Mouse (Mus musculus) spleen, adult 2 months (tissue): ENCODE data around the gene Nxph3. TPM values are rescaled to one million over a fixed set of nuclear protein-coding genes. Genes with fewer than 3 reads are reported as not detected.

Experiments
- DNase-seq, 2 experiments: peaks; one replicate each; pipeline versions ENCODE4 v3.0.0 to v3.0.0-alpha.2; 2012 to 2021; ENCODE audit warnings: low spot score in 2 of 2, low read depth in 1 of 2
- H3K27ac ChIP-seq: fragments of 200-500 bp; 2 replicates; pipeline ENCODE4 v1.5.1; 2012; ENCODE audit warnings: low read length, inconsistent platforms; ENCODE audit not compliant: insufficient read depth
- H3K27me3 ChIP-seq: fragments of 200-500 bp; 2 replicates; pipeline ENCODE4 v1.6.1; 2012; ENCODE audit warnings: mild to moderate bottlenecking, moderate library complexity, low read length, inconsistent platforms; ENCODE audit not compliant: control insufficient read depth, insufficient read depth
- H3K36me3 ChIP-seq: fragments of 200-500 bp; 2 replicates; pipeline ENCODE4 v1.6.1; 2012; ENCODE audit warnings: mild to moderate bottlenecking, low read length, inconsistent platforms; ENCODE audit not compliant: control insufficient read depth, insufficient read depth
- H3K4me1 ChIP-seq: fragments of 200-500 bp; 2 replicates; pipeline ENCODE4 v1.6.1; 2011; ENCODE audit warnings: inconsistent platforms; ENCODE audit not compliant: control insufficient read depth, insufficient read depth, insufficient read length
- H3K4me3 ChIP-seq: fragments of 200-500 bp; 2 replicates; pipeline ENCODE4 v1.5.1; 2011; ENCODE audit warnings: mild to moderate bottlenecking, inconsistent platforms; ENCODE audit not compliant: insufficient read depth, insufficient read length; ENCODE audit errors: extremely low read depth
- CTCF ChIP-seq: fragments of 200-500 bp; IDR thresholded peaks from 2 replicates; pipeline ENCODE4 v1.5.1; 2011; ENCODE audit warnings: mild to moderate bottlenecking, inconsistent platforms; ENCODE audit not compliant: insufficient read depth, insufficient read length, insufficient replicate concordance; ENCODE audit errors: extremely low read depth
- POLR2A ChIP-seq: fragments of 200-500 bp; IDR thresholded peaks from 2 replicates; pipeline ENCODE4 v1.6.1; 2011; ENCODE audit warnings: low read depth, low read length, inconsistent platforms
- WGBS: fragments of 180-500 bp; shearing (Covaris S2); methylation state at CpG from one replicate; pipeline ENCODE4 v1.1.7; 2018; 5-methylcytosine and 5-hydroxymethylcytosine counted together
- polyA plus RNA-seq: library from polyadenylated mRNA; depleted of rRNA; stranded (reverse); fragments of >200 nt; gene quantifications from 2 replicates; pipeline ENCODE4 v1.2.3, GENCODE M21; 2012; rRNA removed

Gene Nxph3
- polyA plus RNA-seq = 0.27 and 0.54 TPM in 2 replicates

DNA sequence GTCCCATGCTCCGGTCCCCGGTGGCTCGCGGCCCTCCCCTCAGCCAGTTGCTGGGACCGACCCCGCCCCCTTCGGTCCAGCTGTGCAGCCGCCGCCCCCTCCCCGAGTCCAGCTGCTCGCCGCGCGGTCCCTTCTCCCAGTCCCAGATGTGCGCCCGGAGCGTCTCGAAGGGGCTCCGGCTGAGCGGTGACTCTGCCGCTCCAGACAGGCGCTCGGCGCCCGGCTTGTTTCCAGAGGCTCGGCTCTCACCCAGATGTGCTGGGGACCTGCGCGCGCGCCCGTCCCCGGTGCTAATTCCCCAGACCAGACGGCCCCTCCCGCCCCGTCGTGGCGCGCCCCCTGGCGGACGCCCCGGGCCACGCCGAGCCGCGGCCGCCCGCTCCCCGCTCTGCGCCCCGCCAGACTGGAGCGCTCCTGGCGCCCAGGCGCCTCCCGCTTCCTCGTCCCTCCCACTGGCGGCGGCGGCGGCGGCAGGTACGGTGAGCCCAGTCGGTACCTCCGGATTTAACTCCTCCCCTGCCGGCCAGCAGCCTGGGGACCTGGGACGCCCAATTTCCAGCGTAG, at the start of gene Nxph3:
Gene Nxph3 (minus strand): TSS at position 273 of the 564 bp plus-strand sequence.
- peak within 1 kb of the TSS; percentile 28; the same call in 1 of the 2 replicates for H3K4me3 ChIP-seq
- DNase-seq = peak in 1 of 2 experiments; percentile 16
- 2% methylated on average over 56 of the region's 66 CpGs for WGBS
- TF ChIP-seq POLR2A = no peak
- TF ChIP-seq CTCF = peak; percentile 40; the same call in 1 of the 2 replicates
- H3K27ac ChIP-seq = no peak within 1 kb of the TSS
- peaks cover 11% of the 10 kb centered on the region for H3K4me1 ChIP-seq
- H3K36me3 ChIP-seq = no peaks in the 10 kb centered on the region
- H3K27me3 ChIP-seq = peaks cover 22% of the 10 kb centered on the region

DNA sequence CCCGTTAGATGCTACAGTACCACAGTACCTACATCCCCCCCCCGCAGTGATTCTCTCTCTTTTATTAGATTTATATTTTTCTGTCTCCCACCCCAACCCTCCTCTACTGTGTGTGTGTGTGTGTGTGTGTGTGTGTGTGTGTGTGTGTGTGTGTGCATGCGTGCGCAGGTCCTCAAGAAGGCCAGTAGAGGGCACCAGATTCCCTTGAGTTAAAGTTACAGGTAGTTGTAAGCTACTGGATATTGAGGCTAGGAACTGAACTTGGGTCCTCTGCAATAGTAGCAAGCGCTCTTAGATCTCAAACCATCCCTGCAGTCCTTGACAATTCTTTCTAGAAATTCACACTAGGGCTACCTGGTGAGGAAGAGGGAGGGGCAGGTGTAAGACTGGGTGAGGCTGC, 49.5 kb upstream of the Nxph3 start:
- DNase-seq = no peak
- no peak overlapping the region for H3K4me3 ChIP-seq
- 93% methylated on average over 5 of the region's 5 CpGs for WGBS
- H3K4me1 ChIP-seq = no peaks in the 10 kb centered on the region
- no peak for TF ChIP-seq CTCF
- TF ChIP-seq POLR2A = no peak
- H3K27ac ChIP-seq = no peak overlapping the region
- H3K27me3 ChIP-seq = no peaks in the 10 kb centered on the region
- no peaks in the 10 kb centered on the region for H3K36me3 ChIP-seq

DNA sequence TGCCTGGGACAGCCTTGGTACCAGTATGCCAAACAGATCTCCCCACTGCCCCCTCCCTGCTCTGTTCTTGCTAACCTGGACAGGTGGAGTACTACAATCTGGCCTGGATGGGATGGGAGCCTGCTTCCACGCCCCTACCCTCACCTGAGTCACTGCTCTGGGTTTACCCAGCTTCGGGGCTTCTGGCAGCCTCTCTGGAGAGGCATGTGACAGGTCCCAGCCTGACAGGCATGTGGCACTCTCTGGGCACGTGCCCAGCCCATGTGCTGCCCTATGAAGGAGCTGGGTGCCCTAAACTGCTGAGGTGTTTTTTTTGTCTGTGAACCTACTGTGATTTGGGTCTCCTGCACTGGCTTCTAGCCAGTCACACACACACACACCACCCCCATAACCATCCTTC, 46.4 kb upstream of the Nxph3 start:
- Histone ChIP-seq H3K4me1 (no peaks in the 10 kb centered on the region), H3K27ac (no peak overlapping the region), H3K27me3 (no peaks in the 10 kb centered on the region), H3K36me3 (no peaks in the 10 kb centered on the region), H3K4me3 (no peak overlapping the region)
- no peak for TF ChIP-seq CTCF
- no peak for TF ChIP-seq POLR2A
- DNase-seq = no peak
- 51% methylated on average over 3 of the region's 3 CpGs for WGBS

DNA sequence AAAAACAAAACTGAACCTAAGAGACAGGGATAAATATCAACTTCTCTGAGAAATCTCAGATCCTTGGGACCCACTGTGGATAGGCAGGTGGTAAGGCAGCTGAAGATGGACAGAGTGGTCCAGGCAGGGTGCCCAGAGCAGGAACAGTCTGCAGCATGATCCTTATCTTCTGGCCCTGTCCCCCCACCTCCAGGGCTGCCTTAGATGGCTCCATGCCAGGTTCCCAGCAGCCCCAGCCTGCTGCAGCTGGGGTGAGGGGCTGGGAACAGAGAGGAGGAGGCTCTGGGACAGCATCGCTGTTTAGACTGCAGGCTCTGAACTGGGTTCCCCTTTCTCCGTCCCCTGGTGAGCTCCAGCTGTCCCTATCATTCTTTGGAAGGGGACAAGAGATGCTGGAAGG, 45.4 kb upstream of the Nxph3 start:
- Histone ChIP-seq H3K4me3 (no peak overlapping the region), H3K36me3 (no peaks in the 10 kb centered on the region), H3K4me1 (no peaks in the 10 kb centered on the region), H3K27ac (no peak overlapping the region), H3K27me3 (no peaks in the 10 kb centered on the region)
- DNase-seq = no peak
- TF ChIP-seq CTCF (no peak), POLR2A (no peak)
- 83% methylated on average over 2 of the region's 2 CpGs for WGBS

DNA sequence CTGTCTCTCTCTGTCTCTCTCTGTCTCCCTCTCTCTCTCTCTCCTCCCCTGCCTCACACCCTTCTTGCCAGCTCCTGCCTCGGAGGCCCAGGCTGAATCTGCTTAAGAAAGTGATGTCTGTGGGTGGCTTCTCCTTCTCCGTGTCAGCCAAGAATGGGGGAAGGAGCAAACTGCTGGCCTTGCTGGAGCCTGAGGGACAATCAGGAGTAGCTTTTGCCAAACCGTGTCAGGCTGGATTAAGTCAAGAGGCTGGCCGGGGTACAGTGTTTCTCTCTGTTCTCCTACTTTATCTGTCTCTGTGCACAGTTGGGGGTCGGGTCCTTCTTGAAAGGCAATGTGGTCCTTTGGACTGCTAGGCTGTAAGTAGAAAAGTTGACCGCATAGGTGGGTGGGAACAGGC, 43.3 kb upstream of the Nxph3 start:
- H3K4me1 ChIP-seq = no peaks in the 10 kb centered on the region
- DNase-seq = no peak
- H3K27ac ChIP-seq = no peak overlapping the region
- WGBS = 73% methylated on average over 6 of the region's 6 CpGs
- H3K36me3 ChIP-seq = no peaks in the 10 kb centered on the region
- H3K27me3 ChIP-seq = no peaks in the 10 kb centered on the region
- no peak overlapping the region for H3K4me3 ChIP-seq
- TF ChIP-seq POLR2A = no peak
- TF ChIP-seq CTCF = no peak

DNA sequence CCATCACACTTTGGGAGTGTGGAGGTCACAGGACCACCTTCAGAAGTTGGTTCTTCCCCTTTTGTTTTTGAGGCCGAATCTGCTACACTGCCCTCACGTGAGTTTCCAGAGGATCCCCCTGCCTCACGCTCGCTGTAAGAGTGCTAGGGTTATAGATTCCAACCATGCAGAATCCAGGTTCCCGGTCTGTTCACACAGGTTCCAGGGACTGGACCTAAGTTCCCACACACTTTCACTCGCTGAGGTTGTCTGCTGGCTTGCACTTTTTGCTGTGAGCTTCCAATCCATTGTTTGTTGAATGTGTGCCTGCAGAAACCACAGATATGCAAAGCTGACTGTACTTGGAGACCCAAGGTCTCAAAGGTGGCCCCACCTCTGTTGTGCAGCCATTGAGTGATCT, 42.7 kb upstream of the Nxph3 start:
- DNase-seq = no peak
- Histone ChIP-seq H3K27ac (no peak overlapping the region), H3K36me3 (no peaks in the 10 kb centered on the region), H3K4me1 (no peaks in the 10 kb centered on the region), H3K27me3 (no peaks in the 10 kb centered on the region), H3K4me3 (no peak overlapping the region)
- TF ChIP-seq CTCF (no peak), POLR2A (no peak)
- 64% methylated on average over 6 of the region's 6 CpGs for WGBS

DNA sequence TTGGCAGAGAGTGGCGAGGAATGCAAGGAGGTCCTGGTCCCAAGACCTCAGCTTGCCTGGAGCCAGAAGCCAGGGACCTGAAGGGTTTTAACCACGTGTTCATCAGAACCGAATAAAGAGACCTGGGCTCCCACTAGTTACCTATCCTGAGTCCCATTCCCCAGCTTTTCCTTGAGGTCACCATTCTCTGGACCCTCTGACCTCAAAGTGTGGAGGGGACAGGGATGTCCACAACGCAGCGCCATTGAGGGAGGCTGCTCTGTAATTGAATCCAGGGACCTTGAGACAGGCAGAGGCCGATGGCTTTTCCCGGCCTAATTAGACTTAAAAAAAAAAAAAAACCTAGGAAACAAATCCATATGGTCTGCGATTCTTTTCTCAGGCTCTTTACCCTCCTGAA, 40.9 kb upstream of the Nxph3 start:
- WGBS = 74% methylated on average over 8 of the region's 8 CpGs
- H3K36me3 ChIP-seq = no peaks in the 10 kb centered on the region
- no peak overlapping the region for H3K27ac ChIP-seq
- no peak overlapping the region for H3K4me3 ChIP-seq
- no peaks in the 10 kb centered on the region for H3K4me1 ChIP-seq
- TF ChIP-seq POLR2A (no peak), CTCF (no peak)
- no peaks in the 10 kb centered on the region for H3K27me3 ChIP-seq
- DNase-seq = no peak

DNA sequence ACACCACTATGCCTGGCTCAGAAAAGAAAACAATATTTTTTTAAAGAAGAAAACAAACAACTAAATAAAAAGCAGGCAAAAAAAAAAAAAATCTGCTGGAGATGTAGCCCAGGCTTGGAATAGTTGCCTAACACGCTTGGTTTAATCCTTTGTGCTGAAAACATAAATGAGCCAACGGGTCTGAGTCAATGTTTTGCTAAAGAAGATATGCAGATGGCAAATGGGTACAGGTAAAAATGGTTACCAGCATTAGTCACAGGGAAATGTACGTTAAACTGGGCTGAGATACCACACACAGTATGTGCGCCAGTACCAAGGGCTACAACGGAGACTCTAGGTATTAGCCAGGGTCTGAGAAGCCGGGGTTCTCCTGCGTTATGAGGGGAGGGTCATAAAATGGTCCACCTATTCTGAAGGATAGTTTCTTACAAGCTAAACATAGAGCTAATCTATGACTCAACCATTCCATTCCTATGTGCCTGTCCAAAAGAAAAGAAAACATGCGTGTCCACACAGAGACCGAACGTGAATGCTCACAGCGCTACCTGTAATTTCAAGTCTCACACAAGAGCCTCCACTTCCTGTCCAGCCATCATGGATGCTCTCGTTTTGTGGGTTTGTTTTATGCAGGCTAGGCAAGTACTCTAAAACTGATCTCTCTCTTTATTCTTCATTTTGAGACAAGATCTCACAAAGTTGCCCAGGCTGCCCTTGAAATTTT, 36.1 kb upstream of the Nxph3 start:
- Histone ChIP-seq H3K4me3 (no peak overlapping the region), H3K27ac (no peak overlapping the region), H3K36me3 (no peaks in the 10 kb centered on the region), H3K4me1 (no peaks in the 10 kb centered on the region), H3K27me3 (no peaks in the 10 kb centered on the region)
- TF ChIP-seq POLR2A = no peak
- no peak for DNase-seq
- WGBS = 85% methylated on average over 12 of the region's 12 CpGs
